Mouse (Mus musculus) lung, postnatal 14 days (tissue): Measurements from ENCODE around the gene Olfr173.

Source experiments
- DNase-seq: peaks from one replicate; pipeline ENCODE4 v3.0.0; 2021

Olfr173 gene

GRCm38 (mm10) chr16:58800168-58800567 lies at the start of gene Olfr173:
Gene Olfr173 (minus strand): TSS chr16:58800268.
- no peak for DNase-seq

GRCm38 (mm10) chr16:58826732-58827319 lies 26.8 kb upstream of the Olfr173 start, which contains the start of gene Olfr175-ps1:
Gene Olfr175-ps1 (minus strand): TSS chr16:58826782.
- DNase-seq = no peak

- no peak for DNase-seq
These were observed 37.0 kb downstream of the Olfr173 start, which contains the start of gene Olfr172 for GRCm38 (mm10) chr16:58763076-58763475. Gene Olfr172 (minus strand): TSS chr16:58763176.

GRCm38 (mm10) chr16:58756191-58756590 lies 43.9 kb downstream of the Olfr173 start:
- no peak for DNase-seq

DNA sequence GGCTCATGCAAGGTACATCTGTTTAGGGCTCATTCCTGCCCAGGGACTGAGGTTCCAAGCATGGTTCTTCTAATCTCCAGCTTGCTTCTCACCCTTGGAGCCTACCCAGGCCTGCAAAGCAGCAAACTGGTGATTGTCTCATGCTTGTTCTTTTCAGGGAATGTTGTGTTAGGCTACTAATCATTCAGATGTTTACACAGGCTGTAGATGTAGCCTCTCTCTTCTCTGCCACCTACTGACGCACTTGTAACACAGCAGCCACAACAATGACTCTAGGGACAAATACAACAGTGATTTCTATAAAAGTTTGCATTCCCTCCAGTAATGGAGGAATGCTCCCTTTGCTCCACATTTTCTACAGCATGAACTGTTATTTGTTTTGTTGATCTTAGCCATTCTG lies 48.8 kb downstream of the Olfr173 start:
- no peak for DNase-seq

DNA sequence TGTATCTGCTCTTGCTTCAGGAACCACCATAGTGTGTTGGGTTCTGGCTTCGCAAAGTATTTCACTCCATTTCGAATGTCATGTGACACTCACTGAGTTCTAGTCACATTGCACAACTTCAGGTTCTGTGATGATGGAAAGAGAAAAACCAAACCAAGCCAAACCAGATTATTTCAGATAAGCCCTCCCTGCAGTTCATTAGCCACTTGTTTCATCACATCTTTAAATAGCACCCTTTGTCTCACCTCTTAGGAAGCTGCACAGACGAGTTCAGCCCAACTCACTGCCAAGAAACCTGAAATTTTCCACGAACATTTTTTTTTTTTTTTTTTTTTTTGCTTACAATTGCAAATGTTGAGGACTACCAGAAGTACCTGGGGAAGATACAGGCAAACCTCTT lies 53.4 kb downstream of the Olfr173 start:
- no peak for DNase-seq
